Mouse (Mus musculus): Measurements from ENCODE around the gene Ngf. TPM values are rescaled to one million over a fixed set of nuclear protein-coding genes. Genes with fewer than 3 reads are reported as not detected.
A peak's percentile ranks its signal among the peaks of the same experiment; 100 is the strongest.

Gene Ngf
- polyA plus RNA-seq (2014; fragmentation: Nextera tagmentation; extraction: Ambion mirVana): 0.63 TPM in 1 of 2 replicates, not detected in the other

GRCm38 (mm10) chr3:102469713-102470448, at the start of gene Ngf:
Ngf (plus strand) TSS chr3:102469919.
- Histone ChIP-seq H3K4me2 (peak within 1 kb of the TSS; percentile 89), H3K9ac (ENCODE audit: low read depth, low read length) (0 out of 2 replicates have a peak within 1 kb of the TSS, but pooled peaks have one; percentile 28), H3K4me1 (ENCODE audit: control insufficient read depth, insufficient read depth, low read length) (peaks cover 5% of the 10 kb centered on the region), H3K36me3 (ENCODE audit: control insufficient read depth, insufficient read depth, low read length) (no peaks in the 10 kb centered on the region), H3K9me3 (replicated peaks; ENCODE audit: control insufficient read depth, low read length) (no peaks in the 10 kb centered on the region), H3K27me3 (ENCODE audit: control insufficient read depth, insufficient read depth, low read length) (peaks cover 40% of the 10 kb centered on the region), H3K4me3 (ENCODE audit: low read depth, low read length) (peak within 1 kb of the TSS; percentile 46), H3K27ac (ENCODE audit: low read depth, low read length) (no peak within 1 kb of the TSS)
- WGBS (ENCODE audit: insufficient replicate concordance): 1% methylated on average over 43 of the region's 43 CpGs
- no peak for ATAC-seq (replicated peaks; ENCODE audit: insufficient number of reproducible peaks, low FRiP score, low TSS enrichment)

GRCm38 (mm10) chr3:102445567-102445966, 24.2 kb upstream of the Ngf start:
- Histone ChIP-seq H3K27ac (ENCODE audit: low read depth, low read length) (no peak overlapping the region), H3K9ac (ENCODE audit: low read depth, low read length) (no peak overlapping the region), H3K27me3 (ENCODE audit: control insufficient read depth, insufficient read depth, low read length) (no peaks in the 10 kb centered on the region), H3K4me1 (ENCODE audit: control insufficient read depth, insufficient read depth, low read length) (no peaks in the 10 kb centered on the region; the same call in 1 of the 2 replicates), H3K36me3 (ENCODE audit: control insufficient read depth, insufficient read depth, low read length) (no peaks in the 10 kb centered on the region), H3K4me3 (ENCODE audit: low read depth, low read length) (no peak overlapping the region), H3K9me3 (replicated peaks; ENCODE audit: control insufficient read depth, low read length) (no peaks in the 10 kb centered on the region), H3K4me2 (no peak overlapping the region)
- 62% methylated on average over 3 of the region's 3 CpGs for whole genome bisulfite sequencing (ENCODE audit: insufficient replicate concordance)
- no peak for ATAC-seq (replicated peaks; ENCODE audit: insufficient number of reproducible peaks, low FRiP score, low TSS enrichment)

- H3K27me3 ChIP-seq (ENCODE audit: control insufficient read depth, insufficient read depth, low read length): no peaks in the 10 kb centered on the region
- no peaks in the 10 kb centered on the region for H3K36me3 ChIP-seq (ENCODE audit: control insufficient read depth, insufficient read depth, low read length)
- no peak overlapping the region for H3K27ac ChIP-seq (ENCODE audit: low read depth, low read length)
- no peak overlapping the region for H3K4me3 ChIP-seq (ENCODE audit: low read depth, low read length)
- H3K4me1 ChIP-seq (ENCODE audit: control insufficient read depth, insufficient read depth, low read length): no peaks in the 10 kb centered on the region; the same call in 1 of the 2 replicates
- no peak overlapping the region for H3K9ac ChIP-seq (ENCODE audit: low read depth, low read length)
- H3K9me3 ChIP-seq (replicated peaks; ENCODE audit: control insufficient read depth, low read length): no peaks in the 10 kb centered on the region
- H3K4me2 ChIP-seq: no peak overlapping the region
- WGBS (ENCODE audit: insufficient replicate concordance): 57% methylated on average over 4 of the region's 4 CpGs
- ATAC-seq (replicated peaks; ENCODE audit: insufficient number of reproducible peaks, low FRiP score, low TSS enrichment): no peak
Observed at GRCm38 (mm10) chr3:102446691-102447090, 23.0 kb upstream of the Ngf start.

- no peak overlapping the region for H3K4me3 ChIP-seq (ENCODE audit: low read depth, low read length)
- WGBS (ENCODE audit: insufficient replicate concordance): 49% methylated on average over 6 of the region's 6 CpGs
- no peak for ATAC-seq (replicated peaks; ENCODE audit: insufficient number of reproducible peaks, low FRiP score, low TSS enrichment)
Observed at GRCm38 (mm10) chr3:102454566-102454965, 15.2 kb upstream of the Ngf start.

GRCm38 (mm10) chr3:102460528-102460927, 9.2 kb upstream of the Ngf start:
- Histone ChIP-seq H3K9ac (ENCODE audit: low read depth, low read length) (no peak overlapping the region), H3K27me3 (ENCODE audit: control insufficient read depth, insufficient read depth, low read length) (0 out of 2 replicates have a peak, but pooled peaks cover 4% of the 10 kb centered on the region), H3K36me3 (ENCODE audit: control insufficient read depth, insufficient read depth, low read length) (no peaks in the 10 kb centered on the region), H3K4me3 (ENCODE audit: low read depth, low read length) (no peak overlapping the region), H3K9me3 (replicated peaks; ENCODE audit: control insufficient read depth, low read length) (no peaks in the 10 kb centered on the region), H3K4me2 (no peak overlapping the region), H3K27ac (ENCODE audit: low read depth, low read length) (no peak overlapping the region), H3K4me1 (ENCODE audit: control insufficient read depth, insufficient read depth, low read length) (no peaks in the 10 kb centered on the region)
- no peak for ATAC-seq (replicated peaks; ENCODE audit: insufficient number of reproducible peaks, low FRiP score, low TSS enrichment)
- 71% methylated on average over 5 of the region's 5 CpGs for WGBS (ENCODE audit: insufficient replicate concordance)

More at GRCm38 (mm10) chr3:102454566-102454965, 15.2 kb upstream of the Ngf start:
- H3K9me3 ChIP-seq (replicated peaks; ENCODE audit: control insufficient read depth, low read length): no peaks in the 10 kb centered on the region
- H3K9ac ChIP-seq (ENCODE audit: low read depth, low read length): no peak overlapping the region
- H3K4me1 ChIP-seq (ENCODE audit: control insufficient read depth, insufficient read depth, low read length): no peaks in the 10 kb centered on the region
- H3K27me3 ChIP-seq (ENCODE audit: control insufficient read depth, insufficient read depth, low read length): no peaks in the 10 kb centered on the region
- no peak overlapping the region for H3K27ac ChIP-seq (ENCODE audit: low read depth, low read length)
- no peak overlapping the region for H3K4me2 ChIP-seq
- no peaks in the 10 kb centered on the region for H3K36me3 ChIP-seq (ENCODE audit: control insufficient read depth, insufficient read depth, low read length)

GRCm38 (mm10) chr3:102460986-102461385, 8.7 kb upstream of the Ngf start:
- WGBS (ENCODE audit: insufficient replicate concordance): 75% methylated on average over 6 of the region's 6 CpGs
- no peak overlapping the region for H3K4me2 ChIP-seq
- H3K27ac ChIP-seq (ENCODE audit: low read depth, low read length): no peak overlapping the region
- no peaks in the 10 kb centered on the region for H3K9me3 ChIP-seq (replicated peaks; ENCODE audit: control insufficient read depth, low read length)
- H3K4me1 ChIP-seq (ENCODE audit: control insufficient read depth, insufficient read depth, low read length): no peaks in the 10 kb centered on the region
- no peak overlapping the region for H3K9ac ChIP-seq (ENCODE audit: low read depth, low read length)
- H3K36me3 ChIP-seq (ENCODE audit: control insufficient read depth, insufficient read depth, low read length): no peaks in the 10 kb centered on the region
- no peak for ATAC-seq (replicated peaks; ENCODE audit: insufficient number of reproducible peaks, low FRiP score, low TSS enrichment)
- 0 out of 2 replicates have a peak, but pooled peaks cover 4% of the 10 kb centered on the region for H3K27me3 ChIP-seq (ENCODE audit: control insufficient read depth, insufficient read depth, low read length)
- no peak overlapping the region for H3K4me3 ChIP-seq (ENCODE audit: low read depth, low read length)

DNA sequence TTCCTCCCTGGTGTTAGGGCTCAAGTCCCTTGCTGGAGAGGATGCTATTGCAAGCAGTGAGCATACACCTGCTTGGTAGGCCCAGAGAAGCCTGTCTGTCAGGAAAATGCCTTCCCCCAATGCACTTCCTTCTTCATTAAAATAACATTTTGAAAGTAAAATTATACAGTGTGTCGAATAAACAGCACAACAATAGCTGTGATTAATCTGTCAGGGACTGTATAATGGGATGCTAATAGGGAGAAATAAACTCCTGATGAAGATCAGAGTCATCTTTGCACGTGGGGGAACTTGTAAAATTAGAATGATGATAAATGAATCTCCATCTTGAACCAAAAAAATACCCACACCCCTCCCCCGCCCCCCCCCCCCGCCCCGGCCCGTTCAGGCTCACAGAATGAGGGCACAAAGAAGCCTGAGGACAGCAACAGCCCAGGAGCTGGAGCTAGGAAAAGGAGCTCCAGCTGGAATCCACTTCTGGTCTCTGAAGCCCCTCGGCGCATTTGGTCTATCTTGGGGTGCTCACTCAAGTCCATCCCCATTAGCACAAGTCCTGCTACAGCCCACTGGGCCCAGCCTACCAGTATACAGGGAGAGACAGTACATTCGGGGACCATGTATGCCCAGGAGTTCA, 6.9 kb upstream of the Ngf start:
- Histone ChIP-seq H3K9ac (ENCODE audit: low read depth, low read length) (no peak overlapping the region), H3K36me3 (ENCODE audit: control insufficient read depth, insufficient read depth, low read length) (no peaks in the 10 kb centered on the region), H3K4me3 (ENCODE audit: low read depth, low read length) (no peak overlapping the region), H3K9me3 (replicated peaks; ENCODE audit: control insufficient read depth, low read length) (no peaks in the 10 kb centered on the region), H3K27me3 (ENCODE audit: control insufficient read depth, insufficient read depth, low read length) (peaks cover 7% of the 10 kb centered on the region; the same call in 1 of the 2 replicates), H3K4me1 (ENCODE audit: control insufficient read depth, insufficient read depth, low read length) (no peaks in the 10 kb centered on the region), H3K27ac (ENCODE audit: low read depth, low read length) (no peak overlapping the region), H3K4me2 (no peak overlapping the region)
- no peak for ATAC-seq (replicated peaks; ENCODE audit: insufficient number of reproducible peaks, low FRiP score, low TSS enrichment)
- whole genome bisulfite sequencing (ENCODE audit: insufficient replicate concordance): 59% methylated on average over 9 of the region's 9 CpGs

DNA sequence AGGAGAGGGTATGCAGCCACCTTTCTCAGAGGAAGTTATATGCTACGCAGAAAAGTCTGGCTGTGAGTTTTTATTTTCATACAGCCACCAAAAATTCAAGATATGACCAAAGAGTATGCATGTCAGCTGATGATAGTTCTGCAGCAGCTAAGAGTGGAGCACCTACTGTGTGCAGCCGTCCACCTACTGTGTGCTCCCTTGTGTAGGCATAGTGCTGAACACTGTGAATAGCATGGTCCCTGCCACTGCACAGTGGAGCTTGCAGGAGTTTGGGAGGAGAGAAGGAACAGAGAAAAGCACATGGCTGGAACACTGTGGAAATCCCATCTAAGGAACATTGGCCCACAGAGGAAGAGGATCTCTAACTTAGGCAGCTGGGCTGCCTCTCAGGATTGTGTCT, 6.4 kb upstream of the Ngf start:
- no peak for ATAC-seq (replicated peaks; ENCODE audit: insufficient number of reproducible peaks, low FRiP score, low TSS enrichment)
- H3K4me2 ChIP-seq: no peak overlapping the region
- H3K36me3 ChIP-seq (ENCODE audit: control insufficient read depth, insufficient read depth, low read length): no peaks in the 10 kb centered on the region
- H3K9ac ChIP-seq (ENCODE audit: low read depth, low read length): no peak overlapping the region
- peaks cover 7% of the 10 kb centered on the region; the same call in 1 of the 2 replicates for H3K27me3 ChIP-seq (ENCODE audit: control insufficient read depth, insufficient read depth, low read length)
- no peaks in the 10 kb centered on the region for H3K9me3 ChIP-seq (replicated peaks; ENCODE audit: control insufficient read depth, low read length)
- H3K4me3 ChIP-seq (ENCODE audit: low read depth, low read length): no peak overlapping the region
- 89% methylated on average over 2 of the region's 2 CpGs for WGBS (ENCODE audit: insufficient replicate concordance)
- H3K27ac ChIP-seq (ENCODE audit: low read depth, low read length): no peak overlapping the region
- no peaks in the 10 kb centered on the region for H3K4me1 ChIP-seq (ENCODE audit: control insufficient read depth, insufficient read depth, low read length)
